Mouse (Mus musculus) adrenal gland, postnatal 10 days (tissue): ENCODE results near the gene Fchsd2. TPM values are rescaled to one million over a fixed set of nuclear protein-coding genes. Genes with fewer than 3 reads are reported as not detected.

Experiments
- DNase-seq: peaks from one replicate; pipeline ENCODE4 v3.0.0; 2021; ENCODE audit warnings: mixed read lengths
- long read RNA-seq, 2 experiments: library from polyadenylated mRNA; stranded (forward); transcript quantifications; one replicate each; pipeline ENCODE4 v2.0.0; 2021
- total RNA-seq, 2 experiments: library from RNA; stranded (reverse); gene quantifications; 2 replicates each; pipeline ENCODE4 v1.2.3; 2021

The Fchsd2 gene
- 10 to 100 TPM; 22.1 to 30.2 TPM for total RNA-seq
- long read RNA-seq, experiment 1, full-length matches to known transcripts: 5 of 9 reads
- long read RNA-seq, experiment 1, partial matches to known transcripts: 1 of 9 reads
- long read RNA-seq, experiment 1, other reads (novel, unspliced or antisense): 3 of 9 reads
- long read RNA-seq, experiment 2, full-length matches to known transcripts: 3 of 6 reads
- long read RNA-seq, experiment 2, partial matches to known transcripts: 0 of 6 reads
- long read RNA-seq, experiment 2, other reads (novel, unspliced or antisense): 3 of 6 reads

DNA sequence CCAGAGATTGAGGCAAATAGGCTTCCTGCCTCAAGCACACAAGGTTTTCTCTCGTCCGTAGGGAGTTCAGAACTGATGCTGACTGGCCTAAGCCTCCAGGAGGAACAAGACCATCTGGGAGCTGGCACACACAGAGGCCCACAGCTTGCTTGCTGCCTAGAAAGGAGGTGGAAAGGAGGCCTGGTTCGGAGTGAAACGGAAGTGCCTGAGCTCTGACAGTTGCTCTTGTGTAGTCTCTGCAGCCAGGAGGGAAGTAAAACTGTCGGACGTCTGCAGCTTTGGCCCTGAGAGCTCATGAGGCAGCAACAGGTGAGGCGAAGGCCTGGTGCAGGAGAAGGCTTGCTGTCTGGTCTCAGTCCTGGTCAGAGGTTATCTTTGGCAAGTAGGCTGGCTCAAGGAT, at the start of gene Fchsd2:
TSS of gene Fchsd2 (plus strand) at position 246 of the 400 bp plus-strand sequence.
- no peak for DNase-seq

DNA sequence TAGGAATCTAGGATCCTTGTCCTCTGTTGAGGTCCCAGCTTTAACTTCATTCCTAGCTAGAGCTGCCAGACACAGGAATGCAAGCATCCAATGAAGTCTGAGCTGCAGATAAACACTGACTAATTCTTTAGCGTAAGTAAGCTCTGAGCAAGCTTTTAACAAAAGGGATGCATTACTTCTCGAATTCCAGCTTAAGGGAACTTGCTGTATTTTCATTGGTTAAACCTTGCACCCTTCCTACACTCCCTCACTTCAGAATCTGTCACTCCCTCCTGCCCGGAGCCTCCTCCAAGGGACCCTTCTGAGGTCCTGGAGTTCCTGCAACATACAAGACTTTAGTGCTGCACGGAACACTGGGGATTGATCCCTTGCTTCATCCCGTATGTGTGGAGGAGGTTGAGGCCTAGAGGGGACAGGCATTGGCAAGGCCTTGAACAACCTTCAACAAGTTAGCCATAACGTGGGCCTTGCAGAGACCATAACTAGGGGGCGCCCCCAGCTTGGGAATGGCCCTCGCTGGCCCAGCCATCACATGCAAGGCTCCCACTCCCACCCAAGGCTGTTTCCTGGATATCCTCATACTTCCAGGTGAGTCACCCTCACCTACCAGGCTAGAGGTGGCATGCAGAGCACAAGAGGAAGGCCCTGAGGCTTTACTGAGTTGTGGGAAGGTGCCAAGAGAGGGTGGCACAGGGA, 48.7 kb upstream of the Fchsd2 start:
- DNase-seq: no peak

DNA sequence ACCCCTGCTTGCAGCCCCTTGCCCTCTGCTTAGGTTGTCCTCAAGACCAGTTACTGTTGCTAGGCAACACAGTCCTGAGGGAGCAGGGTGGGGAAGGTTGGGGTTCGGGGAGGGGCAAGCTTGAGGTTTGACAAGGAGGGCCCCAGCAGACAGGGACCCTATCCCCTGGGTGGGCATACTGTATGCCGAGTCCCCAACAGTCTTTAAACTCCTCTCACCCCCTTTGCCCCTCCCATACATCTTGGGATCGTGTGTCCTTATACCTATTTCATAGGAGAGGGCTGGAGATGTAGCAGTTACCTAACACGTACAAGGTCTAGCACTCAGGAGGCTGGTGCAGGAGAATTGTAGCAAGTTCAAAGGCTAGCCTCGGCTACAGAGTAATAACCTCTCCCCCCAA, 44.4 kb upstream of the Fchsd2 start:
- no peak for DNase-seq

DNA sequence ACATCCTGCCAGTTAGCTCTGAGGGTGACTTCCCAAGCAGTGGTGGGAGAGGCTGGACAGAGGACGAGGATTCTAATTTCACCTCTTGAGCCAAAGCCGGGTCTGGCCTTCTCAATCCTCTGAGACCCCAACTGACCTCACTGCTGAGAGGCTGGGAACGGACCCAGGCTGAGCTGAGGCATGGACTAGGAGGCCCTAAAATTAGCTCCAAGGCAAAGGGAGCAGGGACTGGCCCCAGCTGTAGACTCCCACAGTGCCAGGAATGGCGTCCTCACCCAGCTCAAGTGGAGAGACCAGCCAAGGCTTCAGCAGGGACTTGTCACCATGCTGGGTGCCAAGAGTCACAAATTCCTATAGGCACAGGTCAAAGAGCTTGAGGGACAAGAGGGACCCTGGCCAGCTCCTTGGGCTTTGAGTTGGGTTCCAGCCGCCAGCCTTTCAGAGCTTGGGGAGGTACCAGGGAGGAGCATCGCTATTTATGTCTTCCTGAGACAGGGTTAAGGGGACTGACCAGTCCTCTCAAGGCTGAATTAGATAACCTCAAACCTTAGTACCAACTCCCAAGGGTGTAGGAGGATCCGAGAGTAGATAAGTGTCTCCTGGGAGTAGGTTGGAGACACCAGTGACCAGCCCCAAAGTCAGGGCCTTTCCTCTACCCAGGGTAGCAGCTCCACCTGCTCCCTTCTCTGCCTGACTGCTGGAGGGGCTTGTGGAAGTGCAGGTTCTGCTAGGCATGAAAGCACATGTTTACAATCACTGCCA, 43.2 kb upstream of the Fchsd2 start:
- no peak for DNase-seq

GRCm38 (mm10) chr7:101050724-101051550, 41.7 kb upstream of the Fchsd2 start:
- peak; percentile 35 for DNase-seq

DNA sequence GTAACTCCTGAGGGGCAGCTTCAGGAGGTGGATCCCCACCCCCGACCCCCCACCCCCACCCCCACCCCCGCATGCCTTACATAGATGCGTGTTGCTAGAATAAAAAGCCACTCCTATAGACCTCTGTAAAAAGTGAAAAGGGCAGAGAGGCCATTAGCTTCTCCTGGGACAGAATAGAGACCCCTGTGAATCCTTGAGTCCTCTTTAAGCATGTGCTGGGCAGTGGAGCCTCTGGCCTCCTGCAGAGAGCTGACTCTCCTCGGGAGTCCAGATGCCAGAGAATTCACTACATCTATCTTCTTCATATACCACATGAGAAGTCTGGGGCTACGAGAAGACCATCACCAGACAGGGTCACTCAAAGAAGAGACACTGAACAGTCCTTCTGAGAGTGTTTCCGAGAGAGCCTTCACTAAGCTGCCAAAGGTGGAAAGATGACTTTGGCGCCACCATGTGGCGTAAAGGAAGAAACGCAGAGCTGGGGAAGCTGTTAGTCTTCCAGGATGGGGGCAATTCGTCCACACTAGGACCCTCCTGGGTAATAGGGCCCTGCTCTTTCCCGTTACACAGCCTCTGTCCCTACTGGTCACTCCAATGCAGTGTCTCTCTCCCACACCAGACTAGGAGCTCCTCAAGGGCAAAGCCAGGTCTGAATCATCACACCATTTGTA, 41.0 kb upstream of the Fchsd2 start:
- peak; percentile 65 for DNase-seq

DNA sequence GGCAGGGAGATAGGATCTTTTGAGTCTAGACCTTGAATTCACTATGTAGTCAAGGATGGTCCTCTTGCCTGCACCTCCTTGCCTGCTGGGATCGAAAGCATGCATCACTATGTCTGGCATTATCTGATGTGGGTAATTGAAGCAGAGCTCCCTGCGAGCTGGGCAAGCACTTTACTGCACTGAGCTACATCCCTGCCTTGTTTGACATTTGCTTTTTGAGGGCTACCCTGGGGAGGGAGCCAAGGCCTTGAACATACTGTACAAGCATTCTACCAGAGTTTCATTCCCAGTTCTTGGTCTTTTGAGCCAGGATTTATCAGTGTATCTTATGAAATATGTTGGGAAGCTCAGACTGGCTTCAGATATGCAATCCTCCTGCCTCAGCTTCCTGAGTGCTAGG, 39.5 kb upstream of the Fchsd2 start:
- DNase-seq: peak; percentile 37

GRCm38 (mm10) chr7:101057309-101057708, 35.4 kb upstream of the Fchsd2 start:
- no peak for DNase-seq

DNA sequence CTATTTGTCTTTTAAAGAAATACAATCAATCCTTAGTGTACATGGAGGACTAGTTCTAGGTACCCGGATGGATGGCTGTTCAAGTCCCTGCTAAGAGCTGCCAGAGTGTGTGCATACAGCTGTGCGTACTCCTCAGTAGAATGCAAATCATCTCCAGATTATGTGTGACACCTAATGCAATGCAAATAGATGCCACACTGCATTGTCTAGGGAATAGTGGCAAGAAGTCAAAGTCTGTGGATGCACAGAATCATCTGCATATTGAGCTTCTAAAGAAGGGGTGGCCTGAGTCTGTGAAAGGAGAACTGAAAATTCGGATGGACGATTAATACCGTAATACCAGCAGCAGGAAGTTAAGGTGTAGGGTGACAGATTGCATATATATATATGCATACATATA, 33.5 kb upstream of the Fchsd2 start:
- DNase-seq: no peak

GRCm38 (mm10) chr7:101060476-101060875, 32.2 kb upstream of the Fchsd2 start:
- no peak for DNase-seq

DNA sequence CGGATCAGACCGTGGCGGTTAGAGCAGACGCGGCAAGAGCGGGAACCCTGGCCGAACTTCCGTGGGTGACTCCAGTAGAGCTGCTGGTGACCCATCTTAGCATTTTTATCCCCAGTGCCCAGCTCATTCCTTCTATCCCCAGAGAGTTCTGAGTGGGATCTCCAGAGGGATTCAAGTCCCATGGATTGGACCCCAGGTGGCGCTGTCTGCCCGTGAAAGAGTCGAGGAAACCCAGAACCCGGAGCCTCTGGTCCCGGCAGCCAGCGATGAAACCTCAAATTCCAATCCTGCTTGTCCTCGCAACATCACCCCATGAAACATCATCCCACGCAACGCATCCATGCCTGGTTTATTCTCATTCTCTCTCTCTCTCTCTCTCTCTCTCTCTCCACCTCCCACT, 31.3 kb upstream of the Fchsd2 start:
- DNase-seq: peak; percentile 92

DNA sequence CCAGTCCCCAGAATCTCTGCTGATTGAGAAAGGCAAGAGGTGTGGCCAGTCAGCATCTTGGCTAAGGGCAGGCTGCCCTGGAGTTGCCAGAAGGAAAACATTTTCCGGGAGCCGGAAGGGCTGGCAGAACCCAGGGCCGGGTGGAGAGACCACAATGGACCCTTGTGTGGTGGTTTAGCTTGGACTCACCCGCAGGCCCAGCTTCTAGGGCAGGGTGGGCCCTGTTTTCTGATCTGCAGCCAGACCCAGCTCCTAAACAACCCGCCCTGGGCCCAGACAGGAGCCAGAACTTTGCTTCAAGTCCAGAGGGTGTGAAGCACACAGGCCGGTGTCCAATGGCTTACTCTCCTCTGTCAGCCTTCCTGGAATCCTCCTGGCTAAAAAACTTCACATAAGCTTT, 30.4 kb upstream of the Fchsd2 start:
- no peak for DNase-seq

DNA sequence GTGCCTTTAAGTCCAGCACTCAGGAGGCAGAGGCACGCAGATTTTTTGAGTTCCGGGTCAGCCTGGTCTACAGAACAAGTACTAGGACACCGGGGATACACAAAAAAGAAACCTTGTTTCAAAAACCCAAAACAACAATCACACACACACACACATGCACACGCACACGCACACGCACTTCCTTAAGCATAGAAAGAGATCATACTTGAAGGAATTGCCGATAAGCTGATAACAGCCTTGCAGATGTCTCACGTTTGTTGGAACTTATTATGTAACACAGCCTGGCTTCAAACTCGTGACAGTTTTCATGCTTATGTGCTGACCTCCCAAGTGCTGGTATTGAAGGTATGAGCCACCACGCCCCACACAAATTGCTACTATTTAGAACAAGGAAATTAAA, 29.1 kb upstream of the Fchsd2 start:
- DNase-seq: no peak

DNA sequence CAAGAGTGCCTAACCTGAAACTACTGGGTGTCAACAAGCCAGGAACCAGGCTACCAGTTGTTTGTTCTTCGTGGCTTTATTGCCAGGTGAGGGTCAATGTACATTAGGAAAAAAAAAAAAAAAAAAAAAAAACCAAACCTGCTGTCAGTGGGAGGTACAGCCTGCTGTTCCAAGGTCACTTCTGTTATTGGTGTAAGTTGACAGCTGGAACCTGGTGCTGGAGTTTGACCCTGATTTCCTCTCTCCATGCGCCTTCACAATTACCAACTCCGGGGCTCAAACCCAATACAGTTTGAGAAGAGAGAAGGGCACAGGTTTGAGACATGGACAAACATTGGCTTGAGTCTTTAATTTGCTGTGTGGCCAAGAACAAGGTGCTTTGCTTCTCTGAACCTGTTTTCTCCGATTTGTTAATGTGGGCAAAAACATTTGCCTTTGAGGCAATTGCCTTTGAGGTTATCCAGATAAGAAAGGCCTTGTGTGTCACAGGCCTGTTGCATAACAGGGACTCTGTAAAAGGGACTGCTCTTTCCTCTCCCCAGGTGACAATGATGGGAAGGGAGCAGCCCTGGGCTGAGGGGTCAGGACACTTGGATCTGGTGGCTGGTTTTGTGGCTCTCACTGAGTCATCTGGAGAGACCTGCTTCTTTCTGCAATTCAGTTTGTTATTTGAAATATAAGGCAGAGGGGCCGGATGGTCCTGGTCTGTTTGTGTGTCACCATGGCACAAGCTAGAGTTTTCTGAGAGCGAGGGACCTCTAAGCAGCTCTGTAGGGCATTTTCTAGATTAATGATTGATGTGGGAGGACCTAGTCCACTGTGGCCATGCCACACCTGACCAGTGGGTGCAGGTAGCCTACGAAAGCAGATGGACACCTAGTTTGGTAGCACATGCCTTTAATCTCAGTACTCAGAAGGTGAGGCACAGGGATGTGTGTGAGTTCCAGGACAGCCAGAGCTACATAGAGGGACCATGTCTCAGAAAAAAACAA, 27.7 kb upstream of the Fchsd2 start:
- DNase-seq: no peak

GRCm38 (mm10) chr7:101066009-101066408, 26.7 kb upstream of the Fchsd2 start:
- DNase-seq: no peak

DNA sequence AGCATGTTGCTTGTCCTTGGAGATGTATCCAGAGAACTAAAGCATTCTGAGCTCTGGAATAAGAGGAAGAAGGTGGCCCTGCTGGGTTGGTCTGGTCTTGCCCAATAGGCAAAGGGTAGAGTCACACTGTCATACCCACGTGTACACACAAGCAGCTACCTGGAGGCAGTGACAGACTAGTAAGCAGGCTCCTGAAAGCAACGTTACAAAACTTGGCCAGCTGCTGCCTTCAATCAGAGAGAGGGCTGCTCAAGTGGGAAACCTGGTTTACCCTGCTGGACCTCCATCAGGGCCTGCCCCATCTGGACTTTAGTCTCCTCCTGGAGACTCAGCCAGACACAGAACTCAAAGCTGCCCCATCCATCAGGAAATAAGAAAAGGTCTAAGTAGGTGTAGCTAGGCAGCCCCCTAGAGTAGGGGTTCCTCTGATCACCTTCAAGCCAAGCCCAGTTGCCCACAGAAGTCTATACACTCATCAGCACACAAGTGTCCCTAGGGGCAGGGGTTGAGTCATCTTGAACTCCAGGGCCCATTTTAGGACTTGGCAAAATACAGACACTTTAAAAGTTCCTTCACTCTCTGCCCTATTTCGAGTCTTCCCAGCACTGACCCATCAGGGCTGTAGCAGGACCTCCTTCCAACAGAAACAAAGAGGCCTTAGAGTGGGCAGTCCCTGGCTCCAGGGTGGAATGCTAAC, 25.9 kb upstream of the Fchsd2 start:
- no peak for DNase-seq

GRCm38 (mm10) chr7:101067521-101067920, 25.1 kb upstream of the Fchsd2 start:
- DNase-seq: no peak

DNA sequence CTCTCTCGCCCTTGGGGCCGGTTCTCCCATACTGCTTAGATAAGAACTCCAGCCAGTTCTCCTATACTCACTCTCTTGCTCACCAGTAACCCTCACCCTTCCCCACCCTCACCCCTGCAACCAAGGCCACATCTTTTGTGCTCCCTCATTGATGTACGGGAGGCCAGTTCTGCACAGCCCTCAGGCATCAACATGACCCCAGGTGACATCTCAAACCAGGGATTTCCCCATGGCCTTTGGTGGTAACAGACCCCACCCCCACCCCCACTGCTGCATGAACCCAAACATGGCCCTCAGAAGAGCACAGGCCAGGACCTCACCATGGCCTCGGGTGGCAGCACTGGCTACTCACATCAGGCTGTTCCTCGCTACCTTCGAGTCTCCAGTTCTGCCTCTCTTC, 23.4 kb upstream of the Fchsd2 start:
- DNase-seq: no peak

DNA sequence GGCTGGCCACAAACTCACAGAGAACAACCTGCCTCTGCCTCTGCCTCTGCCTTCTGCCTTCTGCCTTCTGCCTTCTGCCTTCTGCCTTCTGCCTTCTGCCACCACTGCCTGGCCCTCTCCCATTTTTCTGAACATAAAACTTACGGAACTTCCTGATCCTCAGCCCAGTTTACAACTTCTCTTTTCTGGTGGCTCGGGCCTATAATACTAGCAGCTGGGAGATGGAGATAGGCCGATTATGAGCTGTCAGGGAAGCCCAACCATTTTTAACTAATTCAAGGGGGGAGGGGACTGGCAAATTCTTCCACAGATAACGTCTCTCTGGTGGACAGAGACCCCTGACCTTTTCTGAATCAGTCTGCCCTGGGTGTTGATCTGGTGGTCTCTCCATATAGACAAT, 22.3 kb upstream of the Fchsd2 start:
- DNase-seq: no peak

DNA sequence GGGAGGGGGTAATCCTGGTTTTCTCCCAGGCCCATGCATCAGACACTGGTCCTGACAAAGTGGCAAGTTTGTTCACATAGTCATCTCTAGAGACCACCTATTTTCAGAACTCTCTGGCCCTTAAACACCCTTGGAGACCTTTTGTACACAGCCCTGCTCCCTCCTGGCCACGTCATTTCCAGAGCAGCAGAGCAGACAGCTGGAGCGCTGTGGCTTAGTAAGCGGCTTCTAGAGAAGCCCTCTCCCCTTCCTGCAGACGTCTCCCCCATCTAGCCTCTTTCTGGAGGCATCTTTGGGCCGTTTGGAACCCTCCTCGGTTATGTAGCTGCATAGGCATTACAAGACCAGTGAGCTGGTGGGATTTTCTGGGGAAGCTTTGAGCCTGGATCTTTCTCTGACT, 21.6 kb upstream of the Fchsd2 start:
- no peak for DNase-seq
